Mouse (Mus musculus): ENCODE results near the gene Svop. TPM values are rescaled to one million over a fixed set of nuclear protein-coding genes. Genes with fewer than 3 reads are reported as not detected.

The Svop gene
- polyA plus RNA-seq, 1 experiment from 2014 or later, result 0.08 TPM

DNA sequence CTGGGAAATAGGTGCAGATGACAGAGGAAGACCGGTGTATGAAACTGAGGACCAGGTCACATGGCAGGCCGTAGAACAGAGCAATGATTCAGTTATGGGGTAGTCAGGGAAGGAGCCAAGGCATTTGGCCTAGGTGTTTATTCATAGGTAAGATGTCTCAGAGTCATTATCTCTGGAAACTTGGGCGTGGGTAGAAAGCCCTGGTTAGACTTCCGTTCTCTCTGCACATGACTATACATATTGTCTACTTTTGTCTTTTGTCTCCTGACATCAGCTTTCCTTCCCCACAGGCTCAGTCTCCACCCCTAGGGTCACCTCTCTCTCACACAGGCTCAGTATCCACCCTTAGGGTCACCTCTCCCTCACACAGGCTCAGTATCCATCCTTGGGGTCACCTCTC is 47.6 kb downstream of the Svop start:
- no peak for ATAC-seq (replicated peaks; ENCODE audit: low FRiP score, low read depth)
- TF ChIP-seq CTCF (IDR thresholded peaks at IDR 0.05; ENCODE audit: low read depth), result no peak
- DNase-seq (ENCODE audit: low spot score), result no peak
- Histone ChIP-seq H3K36me3 (ENCODE audit: insufficient read depth, low read length) (no peaks in the 10 kb centered on the region), H3K4me3 (replicated peaks; ENCODE audit: low read depth, low read length) (no peak overlapping the region), H3K27ac (no peak overlapping the region), H3K27me3 (ENCODE audit: insufficient read depth, low read length) (no peaks in the 10 kb centered on the region), H3K4me1 (replicated peaks; ENCODE audit: insufficient read depth, low read length) (no peaks in the 10 kb centered on the region), H3K9me3 (replicated peaks; ENCODE audit: low read length) (no peaks in the 10 kb centered on the region), H3K9ac (ENCODE audit: low read depth, low read length) (no peak overlapping the region), H3K4me2 (ENCODE audit: low read length) (no peak overlapping the region)
- WGBS, result 78% methylated on average over 4 of the region's 4 CpGs

DNA sequence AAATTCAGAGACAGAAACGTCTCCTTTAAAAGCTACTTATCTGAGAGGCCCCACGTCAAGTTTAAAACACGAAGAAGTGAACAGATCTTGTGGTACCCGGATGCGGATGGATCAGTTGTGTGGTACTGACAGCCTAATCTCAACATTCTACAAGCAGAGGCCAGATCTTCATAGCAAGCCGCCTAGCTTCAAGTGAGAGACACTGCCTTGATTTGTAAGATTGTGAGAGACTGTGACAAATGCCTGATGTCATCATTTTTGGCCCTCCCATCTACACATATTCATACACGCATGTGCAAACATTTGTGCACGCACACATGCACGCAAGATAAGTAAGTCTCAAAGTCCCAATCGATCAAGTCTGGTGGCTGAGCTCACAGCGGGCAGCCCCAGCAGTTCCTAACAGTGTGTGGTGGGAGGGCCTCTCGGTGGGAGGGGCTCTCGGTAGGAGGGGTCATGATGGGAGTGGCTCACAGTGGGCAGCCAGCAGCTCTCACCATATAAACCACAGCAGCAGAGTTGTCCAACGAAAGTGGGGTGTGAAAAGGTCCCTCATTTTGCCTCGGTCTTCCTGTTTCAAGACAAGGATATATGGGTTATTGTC is 49.9 kb downstream of the Svop start:
- Histone ChIP-seq H3K36me3 (ENCODE audit: insufficient read depth, low read length) (no peaks in the 10 kb centered on the region), H3K27me3 (ENCODE audit: insufficient read depth, low read length) (no peaks in the 10 kb centered on the region), H3K27ac (no peak overlapping the region), H3K9ac (ENCODE audit: low read depth, low read length) (no peak overlapping the region), H3K4me1 (replicated peaks; ENCODE audit: insufficient read depth, low read length) (no peaks in the 10 kb centered on the region), H3K4me3 (replicated peaks; ENCODE audit: low read depth, low read length) (no peak overlapping the region), H3K9me3 (replicated peaks; ENCODE audit: low read length) (no peaks in the 10 kb centered on the region), H3K4me2 (ENCODE audit: low read length) (peak overlapping the region; percentile 11; the same call in 1 of the 2 replicates)
- ATAC-seq (replicated peaks; ENCODE audit: low FRiP score, low read depth) (peak; percentile 48; the same call in 1 of the 2 replicates), DNase-seq (ENCODE audit: low spot score) (peak; percentile 65)
- TF ChIP-seq CTCF (IDR thresholded peaks at IDR 0.05; ENCODE audit: low read depth), result peak; percentile 34; the same call in 1 of the 2 replicates
- WGBS, result 18% methylated on average over 15 of the region's 15 CpGs

DNA sequence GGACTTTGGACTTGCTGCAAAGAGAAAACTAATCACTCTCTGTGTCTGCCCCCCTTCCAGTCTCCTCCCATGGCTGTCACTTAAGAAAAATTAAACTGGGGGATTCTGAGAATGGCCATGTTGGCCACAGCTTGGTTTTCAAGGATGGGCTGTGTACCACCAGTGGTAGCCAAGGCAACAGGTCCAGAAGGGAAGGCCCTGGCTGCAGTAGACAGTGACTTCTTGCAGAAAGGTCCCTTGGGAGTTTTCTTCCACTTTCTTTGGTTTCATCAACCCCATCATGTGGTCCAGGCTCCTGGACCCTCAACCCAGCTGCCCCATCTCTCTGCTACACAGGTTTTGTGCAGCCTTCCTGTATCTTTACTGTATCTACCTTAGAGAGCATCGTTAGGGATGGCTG is 50.5 kb downstream of the Svop start:
- Histone ChIP-seq H3K27me3 (ENCODE audit: insufficient read depth, low read length) (no peaks in the 10 kb centered on the region), H3K9ac (ENCODE audit: low read depth, low read length) (no peak overlapping the region), H3K9me3 (replicated peaks; ENCODE audit: low read length) (no peaks in the 10 kb centered on the region), H3K4me2 (ENCODE audit: low read length) (no peak overlapping the region), H3K4me3 (replicated peaks; ENCODE audit: low read depth, low read length) (no peak overlapping the region), H3K4me1 (replicated peaks; ENCODE audit: insufficient read depth, low read length) (no peaks in the 10 kb centered on the region), H3K36me3 (ENCODE audit: insufficient read depth, low read length) (no peaks in the 10 kb centered on the region), H3K27ac (no peak overlapping the region)
- no peak for ATAC-seq (replicated peaks; ENCODE audit: low FRiP score, low read depth)
- no peak for DNase-seq (ENCODE audit: low spot score)
- TF ChIP-seq CTCF (IDR thresholded peaks at IDR 0.05; ENCODE audit: low read depth), result no peak
- 75% methylated on average over 1 of the region's 1 CpGs for WGBS

DNA sequence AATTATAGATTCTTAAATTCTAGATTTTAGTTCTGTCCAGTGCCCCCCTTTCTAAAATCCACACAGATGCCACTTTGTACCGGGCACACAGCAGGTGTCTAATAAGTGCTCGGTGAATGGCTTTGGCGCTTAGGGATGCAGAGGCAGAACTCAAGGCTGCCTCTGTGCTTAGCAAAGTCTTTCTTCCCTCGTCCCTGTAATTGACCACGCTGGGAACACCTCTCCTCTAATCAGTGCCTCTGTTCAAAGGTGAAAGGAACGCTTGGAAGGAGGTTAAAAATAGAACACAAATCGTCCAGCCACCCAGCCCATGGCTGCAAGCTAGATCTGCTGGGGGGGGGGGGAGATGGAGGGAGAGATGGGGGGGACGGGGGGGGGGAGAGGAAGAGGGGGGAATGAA is 50.9 kb downstream of the Svop start:
- WGBS, result 29% methylated on average over 7 of the region's 8 CpGs
- no peak overlapping the region for H3K27ac ChIP-seq
- ATAC-seq (replicated peaks; ENCODE audit: low FRiP score, low read depth), result no peak
- H3K4me2 ChIP-seq (ENCODE audit: low read length), result no peak overlapping the region
- H3K9me3 ChIP-seq (replicated peaks; ENCODE audit: low read length), result no peaks in the 10 kb centered on the region
- H3K36me3 ChIP-seq (ENCODE audit: insufficient read depth, low read length), result no peaks in the 10 kb centered on the region
- DNase-seq (ENCODE audit: low spot score), result no peak
- H3K4me3 ChIP-seq (replicated peaks; ENCODE audit: low read depth, low read length), result no peak overlapping the region
- no peak overlapping the region for H3K9ac ChIP-seq (ENCODE audit: low read depth, low read length)
- no peak for TF ChIP-seq CTCF (IDR thresholded peaks at IDR 0.05; ENCODE audit: low read depth)
- no peaks in the 10 kb centered on the region for H3K4me1 ChIP-seq (replicated peaks; ENCODE audit: insufficient read depth, low read length)
- no peaks in the 10 kb centered on the region for H3K27me3 ChIP-seq (ENCODE audit: insufficient read depth, low read length)

DNA sequence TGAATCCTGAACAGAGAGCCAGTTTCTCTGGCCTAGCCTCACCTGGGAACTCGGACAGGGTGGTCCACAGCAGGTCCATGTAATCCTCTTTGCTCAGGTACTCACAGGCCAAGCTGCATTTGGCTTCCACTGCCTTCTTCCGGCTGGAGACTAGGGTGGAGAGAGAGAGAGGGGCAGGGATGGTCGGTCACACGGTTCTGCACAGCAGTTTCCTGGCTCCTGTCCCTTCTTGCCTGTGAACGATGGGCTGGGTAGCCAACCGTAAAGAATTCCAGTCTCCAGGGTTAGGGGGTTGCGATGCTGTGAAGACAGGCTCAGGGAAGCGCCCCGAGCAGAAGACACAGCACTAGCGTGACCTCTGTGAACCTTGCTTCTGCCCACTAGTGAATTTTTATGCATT is 56.3 kb downstream of the Svop start:
- Histone ChIP-seq H3K4me3 (replicated peaks; ENCODE audit: low read depth, low read length) (no peak overlapping the region), H3K4me2 (ENCODE audit: low read length) (no peak overlapping the region), H3K27me3 (ENCODE audit: insufficient read depth, low read length) (no peaks in the 10 kb centered on the region), H3K27ac (no peak overlapping the region), H3K36me3 (ENCODE audit: insufficient read depth, low read length) (no peaks in the 10 kb centered on the region), H3K9me3 (replicated peaks; ENCODE audit: low read length) (no peaks in the 10 kb centered on the region), H3K9ac (ENCODE audit: low read depth, low read length) (no peak overlapping the region), H3K4me1 (replicated peaks; ENCODE audit: insufficient read depth, low read length) (no peaks in the 10 kb centered on the region)
- ATAC-seq (replicated peaks; ENCODE audit: low FRiP score, low read depth) (peak; percentile 84), DNase-seq (ENCODE audit: low spot score) (peak; percentile 66)
- no peak for TF ChIP-seq CTCF (IDR thresholded peaks at IDR 0.05; ENCODE audit: low read depth)
- WGBS, result 28% methylated on average over 10 of the region's 10 CpGs

DNA sequence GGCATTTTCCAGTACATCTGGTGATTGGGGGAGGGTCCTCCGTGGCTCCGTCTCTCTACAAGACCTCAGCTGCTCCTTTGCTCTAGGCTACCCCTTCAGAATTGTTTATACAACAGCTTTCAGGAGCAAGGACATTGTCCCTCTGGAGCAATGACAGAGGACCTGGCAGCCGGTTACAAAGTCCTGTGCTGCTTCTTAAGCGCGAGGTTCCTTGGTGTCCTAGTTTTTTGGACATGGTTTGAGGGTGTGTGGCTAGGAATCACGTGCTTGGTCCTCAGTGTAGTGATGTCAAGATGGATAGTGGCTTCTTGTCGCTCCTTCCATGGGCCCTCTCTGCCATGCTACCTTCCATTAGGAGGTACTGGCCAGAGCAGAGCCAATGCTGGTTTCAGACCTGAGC is 57.0 kb downstream of the Svop start:
- no peak overlapping the region for H3K27ac ChIP-seq

More for the DNA sequence above, 57.0 kb downstream of the Svop start:
- H3K4me3 ChIP-seq (replicated peaks; ENCODE audit: low read depth, low read length), result no peak overlapping the region
- H3K4me1 ChIP-seq (replicated peaks; ENCODE audit: insufficient read depth, low read length), result no peaks in the 10 kb centered on the region
- ATAC-seq (replicated peaks; ENCODE audit: low FRiP score, low read depth) (no peak), DNase-seq (ENCODE audit: low spot score) (no peak)
- no peaks in the 10 kb centered on the region for H3K9me3 ChIP-seq (replicated peaks; ENCODE audit: low read length)
- WGBS, result 75% methylated on average over 7 of the region's 7 CpGs
- no peak for TF ChIP-seq CTCF (IDR thresholded peaks at IDR 0.05; ENCODE audit: low read depth)
- H3K36me3 ChIP-seq (ENCODE audit: insufficient read depth, low read length), result no peaks in the 10 kb centered on the region
- no peak overlapping the region for H3K9ac ChIP-seq (ENCODE audit: low read depth, low read length)
- no peaks in the 10 kb centered on the region for H3K27me3 ChIP-seq (ENCODE audit: insufficient read depth, low read length)
- H3K4me2 ChIP-seq (ENCODE audit: low read length), result no peak overlapping the region

Data from kidney, postnatal 0 days (tissue).